In the genomic region with DNA sequence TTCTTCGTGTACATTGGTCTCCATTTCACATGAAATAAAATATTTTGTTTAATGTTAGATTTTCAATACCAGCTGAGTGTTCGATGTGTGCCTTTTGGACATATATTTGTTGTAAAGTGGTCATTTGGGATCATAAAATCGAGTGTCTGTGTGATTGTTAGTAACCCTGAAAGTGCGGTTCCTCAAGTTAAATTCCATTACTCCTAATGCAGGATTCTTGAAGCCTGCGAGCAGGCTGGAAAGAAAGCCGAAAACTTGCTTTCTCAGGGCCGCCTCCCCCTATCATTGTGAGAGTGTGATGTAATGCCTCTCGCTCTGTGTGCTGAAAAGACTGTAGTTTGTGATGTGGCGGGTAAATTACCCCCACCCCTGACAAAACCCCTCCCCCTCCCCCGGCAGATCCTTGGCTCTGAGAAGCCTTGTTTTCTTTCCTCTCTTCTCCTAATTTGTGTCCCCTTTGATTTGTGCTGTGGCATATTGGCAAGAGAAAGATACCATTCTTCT, we compare ENCODE assay signal across 7 mouse cellular contexts.
DNase-seq lines count a peak whose midpoint lies in the region; ATAC-seq and TF ChIP-seq lines count a peak whose summit lies in the region.

No protein-coding gene starts in this region.

- under 1% methylated on average over 10 of the region's 10 CpGs for WGBS in heart, embryonic 12.5 days
- under 1% methylated on average over 10 of the region's 10 CpGs for WGBS in lung, postnatal 0 days

- H3K36me3 ChIP-seq in C2C12 (ENCODE audit: control insufficient read depth, insufficient read depth), result no peaks in the 10 kb centered on the region
- H3K36me3 ChIP-seq in heart, embryonic 12.5 days, result no peaks in the 10 kb centered on the region
- H3K36me3 ChIP-seq in lung, postnatal 0 days (ENCODE audit: insufficient read depth, low read length), result no peaks in the 10 kb centered on the region

- TF ChIP-seq CTCF in C2C12 (IDR thresholded peaks at IDR 0.05; ENCODE audit: control insufficient read depth, insufficient read depth, insufficient read length), result no peak
- TF ChIP-seq CTCF in lung, postnatal 0 days (IDR thresholded peaks at IDR 0.05), result no peak

- peak; percentile 73 for ATAC-seq in heart, embryonic 12.5 days (ENCODE audit: insufficient number of reproducible peaks, low FRiP score)
- peak; percentile 40; the same call in 1 of the 2 replicates for ATAC-seq in lung, postnatal 0 days

- peak; percentile 76 for DNase-seq in NIH3T3 (ENCODE audit: low read depth)
- DNase-seq in embryo, embryonic 10.5 days (ENCODE audit: low spot score), result peak; percentile 86
- peak; percentile 25 to 45 for DNase-seq in kidney, postnatal 25 days
- peak; percentile 82 for DNase-seq in lung, postnatal 0 days (ENCODE audit: low spot score)
- DNase-seq in right cerebral cortex, postnatal 10 days (ENCODE audit: low spot score in 2 of 2), result peak; percentile 69 to 75

- no peaks in the 10 kb centered on the region for H3K27me3 ChIP-seq in C2C12 (ENCODE audit: control insufficient read depth, insufficient read depth, insufficient read length)
- H3K27me3 ChIP-seq in heart, embryonic 12.5 days (replicated peaks), result no peaks in the 10 kb centered on the region
- no peaks in the 10 kb centered on the region for H3K27me3 ChIP-seq in lung, postnatal 0 days (replicated peaks; ENCODE audit: insufficient read depth, low read length)

- H3ac ChIP-seq in C2C12 (ENCODE audit: control insufficient read depth, insufficient read length, low read depth), result peak overlapping the region; percentile 14

- peaks cover 36% of the 10 kb centered on the region for H3K4me1 ChIP-seq in heart, embryonic 12.5 days (replicated peaks)
- peaks cover 5% of the 10 kb centered on the region; the same call in 1 of the 2 replicates for H3K4me1 ChIP-seq in lung, postnatal 0 days (ENCODE audit: insufficient read depth, low read depth, low read length)

- no peaks in the 10 kb centered on the region for H3K9me3 ChIP-seq in heart, embryonic 12.5 days (replicated peaks)
- no peaks in the 10 kb centered on the region for H3K9me3 ChIP-seq in lung, postnatal 0 days (ENCODE audit: low read length)

- peaks cover 50% of the 10 kb centered on the region for H3K79me3 ChIP-seq in C2C12 (ENCODE audit: low read depth)

- no peak for TF ChIP-seq EP300 in lung, postnatal 0 days (IDR thresholded peaks at IDR 0.05)

- H3K4me3 ChIP-seq in C2C12 (ENCODE audit: insufficient read depth, poor library complexity, severe bottlenecking), result peak overlapping the region; percentile 58
- H3K4me3 ChIP-seq in heart, embryonic 12.5 days, result peak overlapping the region; percentile 74
- peak overlapping the region; percentile 50 for H3K4me3 ChIP-seq in lung, postnatal 0 days (ENCODE audit: low read depth, low read length)

- peaks cover 62% of the 10 kb centered on the region for H3K79me2 ChIP-seq in C2C12 (ENCODE audit: control insufficient read depth, insufficient read depth)

- H3K27ac ChIP-seq in heart, embryonic 12.5 days (ENCODE audit: poor library complexity, severe bottlenecking), result peak overlapping the region; percentile 96
- peak overlapping the region; percentile 81 for H3K27ac ChIP-seq in lung, postnatal 0 days (ENCODE audit: low read length)

- peak overlapping the region; percentile 76 for H3K4me2 ChIP-seq in heart, embryonic 12.5 days
- H3K4me2 ChIP-seq in lung, postnatal 0 days (replicated peaks; ENCODE audit: low read depth, low read length), result peak overlapping the region; percentile 63

- peak overlapping the region; percentile 86 for H3K9ac ChIP-seq in heart, embryonic 12.5 days
- peak overlapping the region; percentile 24; the same call in 1 of the 2 replicates for H3K9ac ChIP-seq in lung, postnatal 0 days (replicated peaks; ENCODE audit: low read depth)

TF ChIP-seq in C2C12, 6 proteins besides CTCF, POLR2A, EP300 and RAD21:
- TF ChIP-seq MAX (IDR thresholded peaks at IDR 0.05) (no peak), CEBPB (IDR thresholded peaks at IDR 0.05; ENCODE audit: low read depth) (peak; percentile 52)

Comparison
In these comparisons a context has a peak if more than half of its experiments do, and no peak if none do; other contexts are left out.
1. Peak in every context shown above with its lines: DNase-seq, ATAC-seq, H3K4me3 ChIP-seq and H3K27ac ChIP-seq.
2. DNase-seq: peak in every context shown above with its lines; median percentile 86 in embryo, embryonic 10.5 days; 82 in lung, postnatal 0 days; 76 in NIH3T3; 72 in right cerebral cortex, postnatal 10 days; 35 in kidney, postnatal 25 days.